Mouse (Mus musculus): ENCODE data around the gene Faap100. TPM values are rescaled to one million over a fixed set of nuclear protein-coding genes. Genes with fewer than 3 reads are reported as not detected.

Faap100 gene
- polyA plus RNA-seq, 1 experiment, result not detected

DNA sequence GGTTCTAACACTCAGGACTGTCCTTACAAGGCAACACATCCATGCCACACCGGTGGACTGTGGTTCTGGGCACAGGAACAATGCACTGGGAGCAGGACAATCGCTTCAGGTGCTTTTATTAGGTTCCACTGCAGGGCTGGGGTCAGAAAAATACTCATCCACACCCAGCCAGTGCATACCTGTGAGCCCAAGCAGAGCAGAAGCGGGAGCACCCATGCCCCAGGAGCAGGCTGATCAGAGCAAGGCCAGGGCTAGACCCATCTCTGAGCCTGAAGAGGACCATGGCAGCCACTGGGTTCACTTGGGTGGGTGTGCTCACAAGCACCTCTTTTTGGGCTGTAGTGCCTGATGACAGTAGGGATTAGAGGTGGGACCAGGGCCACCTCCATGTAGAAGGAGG, 1.7 kb upstream of the Faap100 start:
- WGBS, result 96% methylated on average over 3 of the region's 3 CpGs
- Histone ChIP-seq H3K27ac (ENCODE audit: insufficient read depth, low read depth, low read length) (no peak overlapping the region), H3K4me3 (ENCODE audit: insufficient read depth, low read depth, low read length) (no peak overlapping the region), H3K4me1 (ENCODE audit: control insufficient read depth, insufficient read depth, low read length) (peaks cover 17% of the 10 kb centered on the region)
- TF ChIP-seq CTCF (IDR thresholded peaks at IDR 0.05; ENCODE audit: insufficient read depth, low read depth, low read length) (no peak), POLR2A (IDR thresholded peaks at IDR 0.05; ENCODE audit: insufficient read depth, low read depth, low read length) (no peak)

DNA sequence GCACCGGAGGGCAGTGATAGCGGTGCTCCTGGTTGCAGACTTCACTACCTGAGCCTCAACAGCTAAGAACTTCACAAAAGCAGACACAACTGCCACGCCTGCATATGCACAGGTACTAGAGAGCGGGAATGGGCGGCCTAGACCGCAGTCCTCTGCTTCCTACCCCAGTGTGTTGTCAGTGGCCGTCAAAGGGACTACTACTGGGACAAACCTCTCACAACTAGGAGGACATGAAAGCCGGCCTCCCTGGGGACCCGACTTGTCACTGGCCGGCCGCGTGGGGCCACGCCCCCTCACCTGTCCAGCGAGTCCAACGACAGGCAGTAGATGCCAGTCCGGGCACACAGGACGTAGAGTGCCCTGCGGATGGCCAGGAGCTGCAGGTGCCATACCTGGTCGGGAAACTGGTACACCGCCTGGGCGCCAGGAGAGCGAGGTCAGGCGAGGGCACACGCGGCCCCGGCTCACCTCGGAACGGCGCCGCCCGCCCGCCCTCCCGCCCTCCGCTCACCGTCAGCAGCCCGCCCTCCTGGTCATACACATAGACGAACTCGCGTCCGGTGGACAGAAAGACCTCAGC, 443 bp downstream of the Faap100 start:
- peaks cover 17% of the 10 kb centered on the region for H3K4me1 ChIP-seq (ENCODE audit: control insufficient read depth, insufficient read depth, low read length)
- peak overlapping the region; percentile 66 for H3K4me3 ChIP-seq (ENCODE audit: insufficient read depth, low read depth, low read length)
- no peak overlapping the region for H3K27ac ChIP-seq (ENCODE audit: insufficient read depth, low read depth, low read length)
- TF ChIP-seq CTCF (IDR thresholded peaks at IDR 0.05; ENCODE audit: insufficient read depth, low read depth, low read length) (no peak), POLR2A (IDR thresholded peaks at IDR 0.05; ENCODE audit: insufficient read depth, low read depth, low read length) (no peak)
- 1% methylated on average over 40 of the region's 40 CpGs for WGBS

GRCm38 (mm10) chr11:120377337-120377736, 1.2 kb downstream of the Faap100 start:
- WGBS, result 55% methylated on average over 10 of the region's 10 CpGs
- peak overlapping the region; percentile 66; the same call in 1 of the 2 replicates for H3K4me3 ChIP-seq (ENCODE audit: insufficient read depth, low read depth, low read length)
- no peak overlapping the region for H3K27ac ChIP-seq (ENCODE audit: insufficient read depth, low read depth, low read length)
- H3K4me1 ChIP-seq (ENCODE audit: control insufficient read depth, insufficient read depth, low read length), result peaks cover 17% of the 10 kb centered on the region
- no peak for TF ChIP-seq CTCF (IDR thresholded peaks at IDR 0.05; ENCODE audit: insufficient read depth, low read depth, low read length)
- TF ChIP-seq POLR2A (IDR thresholded peaks at IDR 0.05; ENCODE audit: insufficient read depth, low read depth, low read length), result no peak

GRCm38 (mm10) chr11:120376302-120377160, 2.0 kb downstream of the Faap100 start:
- TF ChIP-seq POLR2A (IDR thresholded peaks at IDR 0.05; ENCODE audit: insufficient read depth, low read depth, low read length) (no peak), CTCF (IDR thresholded peaks at IDR 0.05; ENCODE audit: insufficient read depth, low read depth, low read length) (no peak)
- 88% methylated on average over 17 of the region's 17 CpGs for WGBS
- H3K4me3 ChIP-seq (ENCODE audit: insufficient read depth, low read depth, low read length), result no peak overlapping the region

DNA sequence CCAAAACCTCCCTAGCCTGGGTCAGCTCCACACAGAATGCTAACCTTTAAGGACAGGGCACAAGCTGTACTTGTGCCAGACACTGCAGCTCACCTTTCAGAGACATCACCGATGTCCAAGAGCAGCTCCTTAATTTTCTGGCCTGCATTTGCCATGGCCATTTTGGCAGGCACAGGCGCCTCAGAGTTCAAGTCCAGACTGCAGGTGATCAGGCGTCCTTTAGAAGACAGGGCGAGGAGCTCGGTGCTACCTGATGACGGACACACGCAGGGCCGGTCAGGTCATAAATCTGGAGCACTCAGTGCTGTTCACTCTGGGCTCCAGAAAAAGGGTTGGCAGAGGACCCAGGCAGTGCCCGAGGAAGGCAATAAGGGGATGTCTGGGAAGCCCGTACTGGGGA, 3.2 kb downstream of the Faap100 start:
- TF ChIP-seq CTCF (IDR thresholded peaks at IDR 0.05; ENCODE audit: insufficient read depth, low read depth, low read length) (no peak), POLR2A (IDR thresholded peaks at IDR 0.05; ENCODE audit: insufficient read depth, low read depth, low read length) (no peak)
- Histone ChIP-seq H3K4me1 (ENCODE audit: control insufficient read depth, insufficient read depth, low read length) (peaks cover 17% of the 10 kb centered on the region), H3K27ac (ENCODE audit: insufficient read depth, low read depth, low read length) (no peak overlapping the region), H3K4me3 (ENCODE audit: insufficient read depth, low read depth, low read length) (no peak overlapping the region)
- 94% methylated on average over 10 of the region's 10 CpGs for WGBS

More at GRCm38 (mm10) chr11:120376302-120377160, 2.0 kb downstream of the Faap100 start:
- peaks cover 17% of the 10 kb centered on the region for H3K4me1 ChIP-seq (ENCODE audit: control insufficient read depth, insufficient read depth, low read length)
- H3K27ac ChIP-seq (ENCODE audit: insufficient read depth, low read depth, low read length), result no peak overlapping the region

DNA sequence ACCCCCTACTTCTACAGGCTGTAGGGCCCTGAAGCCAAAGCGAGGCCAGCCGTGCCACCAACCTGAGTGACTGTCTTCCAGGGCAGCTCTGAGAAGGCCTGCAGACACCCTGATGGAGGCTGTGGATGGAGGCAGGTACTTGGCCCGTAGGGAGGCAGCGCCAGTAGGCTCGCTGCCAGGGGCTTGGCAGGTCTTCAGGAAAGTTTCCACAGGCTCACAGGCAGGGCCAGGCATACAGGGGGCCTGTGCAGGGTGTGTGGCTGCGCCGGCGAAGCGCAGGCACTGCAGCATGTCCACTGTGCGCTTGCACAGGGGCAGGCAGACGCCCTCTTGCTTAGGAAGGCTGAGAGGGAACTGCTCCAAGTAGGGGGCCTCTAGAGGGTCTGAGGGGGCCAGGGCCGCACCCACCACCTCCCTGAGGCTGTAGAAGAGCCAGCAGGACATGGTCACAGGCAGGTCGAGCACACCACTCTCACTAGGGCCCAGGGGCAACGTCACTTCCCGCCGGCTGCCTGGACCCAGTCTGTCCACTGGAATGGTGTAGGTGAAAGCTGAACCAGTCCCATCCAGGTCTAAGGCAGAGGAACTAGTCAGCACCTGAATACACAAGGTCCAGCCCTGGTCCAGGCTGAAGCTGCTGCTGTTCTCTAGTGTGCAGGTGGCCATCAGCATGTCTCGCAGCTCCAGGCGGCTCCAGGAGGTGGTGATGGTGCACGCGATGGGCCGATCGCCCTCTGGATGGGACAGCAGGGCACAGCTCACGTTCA, 4.6 kb downstream of the Faap100 start:
- H3K27ac ChIP-seq (ENCODE audit: insufficient read depth, low read depth, low read length), result no peak overlapping the region
- WGBS, result 71% methylated on average over 23 of the region's 23 CpGs
- no peak for TF ChIP-seq CTCF (IDR thresholded peaks at IDR 0.05; ENCODE audit: insufficient read depth, low read depth, low read length)
- no peak for TF ChIP-seq POLR2A (IDR thresholded peaks at IDR 0.05; ENCODE audit: insufficient read depth, low read depth, low read length)
- no peak overlapping the region for H3K4me3 ChIP-seq (ENCODE audit: insufficient read depth, low read depth, low read length)
- peaks cover 19% of the 10 kb centered on the region for H3K4me1 ChIP-seq (ENCODE audit: control insufficient read depth, insufficient read depth, low read length)

GRCm38 (mm10) chr11:120373025-120373424, 5.5 kb downstream of the Faap100 start:
- H3K4me3 ChIP-seq (ENCODE audit: insufficient read depth, low read depth, low read length), result no peak overlapping the region
- WGBS, result 70% methylated on average over 13 of the region's 13 CpGs

DNA sequence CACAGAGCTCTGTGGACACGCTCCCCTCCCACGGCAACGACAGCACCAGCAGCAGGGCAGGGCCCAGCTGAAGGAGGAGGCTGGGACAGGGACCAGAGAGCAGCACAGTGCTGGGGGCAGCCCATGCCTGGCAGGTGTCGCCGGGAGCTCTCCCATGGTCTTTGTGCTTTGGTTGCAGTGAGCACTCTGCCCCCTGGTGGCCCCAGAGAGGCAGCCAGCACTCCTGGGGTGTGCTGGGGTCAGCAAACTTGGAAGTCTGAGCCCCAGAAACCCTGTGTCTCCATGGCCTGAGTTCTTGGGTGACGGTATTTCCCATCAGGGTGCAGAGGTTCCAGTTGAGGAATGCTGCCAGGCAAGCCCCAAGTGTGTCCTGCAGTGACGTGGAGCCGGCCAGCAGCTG, 8.9 kb downstream of the Faap100 start:
- WGBS, result 30% methylated on average over 8 of the region's 8 CpGs
- no peak overlapping the region for H3K4me3 ChIP-seq (ENCODE audit: insufficient read depth, low read depth, low read length)
- no peak overlapping the region for H3K27ac ChIP-seq (ENCODE audit: insufficient read depth, low read depth, low read length)
- TF ChIP-seq POLR2A (IDR thresholded peaks at IDR 0.05; ENCODE audit: insufficient read depth, low read depth, low read length) (no peak), CTCF (IDR thresholded peaks at IDR 0.05; ENCODE audit: insufficient read depth, low read depth, low read length) (peak; percentile 79)
- peaks cover 8% of the 10 kb centered on the region for H3K4me1 ChIP-seq (ENCODE audit: control insufficient read depth, insufficient read depth, low read length)

More at GRCm38 (mm10) chr11:120373025-120373424, 5.5 kb downstream of the Faap100 start:
- peaks cover 14% of the 10 kb centered on the region for H3K4me1 ChIP-seq (ENCODE audit: control insufficient read depth, insufficient read depth, low read length)
- no peak overlapping the region for H3K27ac ChIP-seq (ENCODE audit: insufficient read depth, low read depth, low read length)
- no peak; the same call in 1 of the 2 replicates for TF ChIP-seq CTCF (IDR thresholded peaks at IDR 0.05; ENCODE audit: insufficient read depth, low read depth, low read length)
- no peak for TF ChIP-seq POLR2A (IDR thresholded peaks at IDR 0.05; ENCODE audit: insufficient read depth, low read depth, low read length)

All from olfactory bulb, adult 2 months (tissue).